Mouse (Mus musculus) spleen, adult 2 months (tissue): Measurements from ENCODE around the gene Zfp324.

Experiments used
- CTCF ChIP-seq: fragments of 200-500 bp; IDR thresholded peaks from 2 replicates; pipeline ENCODE4 v1.5.1; 2011; ENCODE audit warnings: mild to moderate bottlenecking, inconsistent platforms; ENCODE audit not compliant: insufficient read depth, insufficient read length, insufficient replicate concordance; ENCODE audit errors: extremely low read depth
- POLR2A ChIP-seq: fragments of 200-500 bp; IDR thresholded peaks from 2 replicates; pipeline ENCODE4 v1.6.1; 2011; ENCODE audit warnings: low read depth, low read length, inconsistent platforms

GRCm38 (mm10) chr7:12921318-12921704 lies 44.3 kb upstream of the Zfp324 start:
- no peak for TF ChIP-seq CTCF
- TF ChIP-seq POLR2A = no peak
